Mouse (Mus musculus) yolk sac, embryonic 10.5 days (tissue): Measurements from ENCODE around the gene Baiap2l2.
"Not testable (repeated sequence)": the region's sequence is repeated elsewhere in the genome, so short reads cannot be mapped to it uniquely, and the experiment has no call there.

Experiments
- DNase-seq: peaks from one replicate; pipeline ENCODE4 v3.0.0-alpha.2; 2017; ENCODE audit warnings: low spot score

Baiap2l2 gene

GRCm38 (mm10) chr15:79261095-79261725 lies 24.1 kb downstream of the Baiap2l2 start:
- DNase-seq: no peak

- DNase-seq: no peak
These were observed 26.8 kb downstream of the Baiap2l2 start for GRCm38 (mm10) chr15:79258521-79258920.

- DNase-seq: no peak
These were observed 30.7 kb downstream of the Baiap2l2 start, which contains the start of gene Slc16a8 for GRCm38 (mm10) chr15:79254661-79255060. Gene Slc16a8 (minus strand): TSS chr15:79254761.

- no peak for DNase-seq
These were observed 32.8 kb downstream of the Baiap2l2 start for GRCm38 (mm10) chr15:79252580-79252979.

- DNase-seq: no peak
These were observed 33.4 kb downstream of the Baiap2l2 start for GRCm38 (mm10) chr15:79251781-79252491.

GRCm38 (mm10) chr15:79251168-79251567 lies 34.2 kb downstream of the Baiap2l2 start:
- DNase-seq: no peak

GRCm38 (mm10) chr15:79250236-79250635 lies 35.1 kb downstream of the Baiap2l2 start:
- DNase-seq: no peak

- DNase-seq: no peak
These were observed 40.0 kb downstream of the Baiap2l2 start for GRCm38 (mm10) chr15:79245321-79245720.

GRCm38 (mm10) chr15:79244071-79244893 lies 41.1 kb downstream of the Baiap2l2 start:
- no peak for DNase-seq

GRCm38 (mm10) chr15:79243234-79244042 lies 41.9 kb downstream of the Baiap2l2 start:
- DNase-seq: peak; percentile 91

- DNase-seq: no peak
These were observed 42.6 kb downstream of the Baiap2l2 start for GRCm38 (mm10) chr15:79242574-79243233.

- DNase-seq: no peak
These were observed 47.3 kb downstream of the Baiap2l2 start for GRCm38 (mm10) chr15:79238036-79238435.

GRCm38 (mm10) chr15:79235268-79235667 lies 50.1 kb downstream of the Baiap2l2 start:
- DNase-seq: no peak

GRCm38 (mm10) chr15:79229058-79229821 lies 56.1 kb downstream of the Baiap2l2 start, which contains the start of the genes Pick1 and Gm49486:
Gene Pick1 (plus strand): TSS chr15:79229173.
Gene Gm49486 (plus strand): TSS chr15:79229391.
- peak; percentile 90 for DNase-seq

GRCm38 (mm10) chr15:79225780-79226179 lies 59.6 kb downstream of the Baiap2l2 start:
- not testable (repeated sequence) for DNase-seq

- DNase-seq: peak; percentile 74
These were observed 60.7 kb downstream of the Baiap2l2 start for GRCm38 (mm10) chr15:79224685-79225084.

- no peak for DNase-seq
These were observed 61.7 kb downstream of the Baiap2l2 start for GRCm38 (mm10) chr15:79223641-79224040.

- peak; percentile 25 for DNase-seq
These were observed 65.8 kb downstream of the Baiap2l2 start for GRCm38 (mm10) chr15:79219572-79219971.

GRCm38 (mm10) chr15:79216191-79216590 lies 69.1 kb downstream of the Baiap2l2 start:
- no peak for DNase-seq

GRCm38 (mm10) chr15:79213591-79213990 lies 71.7 kb downstream of the Baiap2l2 start:
- no peak for DNase-seq
